Mouse (Mus musculus): ENCODE measurements around the gene Ciao2a.

Ciao2a gene

DNA sequence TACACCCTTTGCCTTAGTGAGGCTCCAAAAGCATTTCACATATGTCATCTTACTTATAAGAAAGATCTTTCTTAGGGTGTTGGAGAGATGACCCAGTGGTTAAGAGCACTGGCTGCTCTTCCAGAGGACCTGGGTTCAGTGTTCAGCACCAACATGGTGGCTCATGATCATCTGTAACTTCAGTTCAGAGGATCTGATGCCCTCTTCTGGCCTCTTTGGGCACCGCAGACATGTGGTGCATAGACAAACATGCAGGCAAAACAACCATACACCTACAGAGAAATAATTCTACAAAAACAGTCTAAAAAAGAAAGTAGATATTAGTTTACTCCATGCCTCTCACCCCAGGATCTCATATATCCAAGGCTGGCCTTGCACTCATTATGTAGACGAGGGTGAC is 33.7 kb downstream of the Ciao2a start:
- no peak for DNase-seq (ENCODE audit: low read depth, low spot score)

DNA sequence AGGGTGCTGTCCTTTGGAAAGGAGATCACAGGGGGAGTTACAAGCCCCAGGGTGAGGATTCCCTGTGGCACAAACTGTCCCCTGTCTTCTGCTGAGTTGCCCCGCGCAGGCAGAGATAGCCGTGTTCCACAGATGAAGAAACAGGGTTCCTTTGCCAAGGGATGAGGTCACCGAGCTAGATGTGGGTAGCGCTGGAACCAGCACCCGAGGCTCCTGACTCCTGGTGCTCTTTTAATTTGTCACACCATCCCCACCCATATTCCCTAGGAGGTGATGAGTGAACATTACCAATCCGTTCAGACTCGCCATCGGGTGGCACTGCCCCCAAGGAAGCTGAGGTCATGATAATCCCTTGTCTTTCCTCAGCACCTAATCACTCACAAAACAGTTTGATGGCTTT is 36.6 kb downstream of the Ciao2a start:
- DNase-seq (ENCODE audit: low read depth, low spot score): peak; percentile 19

DNA sequence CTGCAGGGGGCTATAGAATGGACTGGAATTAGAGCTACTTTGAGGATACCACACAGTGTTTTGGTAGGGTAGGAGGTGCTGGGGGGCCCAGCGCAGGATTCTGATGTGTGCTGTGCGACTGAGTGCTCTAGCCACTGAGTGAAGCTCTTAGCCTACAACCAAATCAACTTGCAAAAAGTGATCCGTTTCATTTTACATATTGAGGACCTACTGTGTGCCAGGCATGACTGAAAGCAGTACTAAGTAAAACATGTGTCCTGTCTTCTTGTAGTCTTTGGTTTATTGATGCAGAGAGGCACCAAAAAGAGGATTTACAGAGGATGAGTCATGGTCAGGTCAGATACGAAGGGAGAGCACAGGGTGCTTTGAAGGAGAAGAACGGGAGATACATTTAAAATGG is 40.8 kb downstream of the Ciao2a start:
- no peak for DNase-seq (ENCODE audit: low read depth, low spot score)

DNA sequence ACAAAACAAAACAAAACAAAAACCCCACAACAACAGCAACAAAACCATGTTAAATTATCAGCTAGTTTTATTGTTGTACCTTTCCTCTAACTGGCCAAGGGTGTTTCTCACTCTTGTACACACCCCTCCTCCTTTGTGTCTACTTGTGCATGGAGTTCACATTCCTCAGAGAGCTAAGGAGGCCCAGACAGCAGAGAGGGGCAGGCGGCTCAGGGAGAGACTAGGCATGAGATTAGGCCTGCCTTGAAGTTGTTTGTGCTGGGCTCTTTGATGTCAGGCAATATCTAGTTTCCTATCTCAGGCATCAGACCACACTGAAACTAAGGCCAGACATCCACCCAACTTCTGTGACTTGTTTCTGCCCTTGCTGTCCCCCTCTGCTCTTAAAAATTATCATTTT is 41.8 kb downstream of the Ciao2a start:
- DNase-seq (ENCODE audit: low read depth, low spot score): no peak

DNA sequence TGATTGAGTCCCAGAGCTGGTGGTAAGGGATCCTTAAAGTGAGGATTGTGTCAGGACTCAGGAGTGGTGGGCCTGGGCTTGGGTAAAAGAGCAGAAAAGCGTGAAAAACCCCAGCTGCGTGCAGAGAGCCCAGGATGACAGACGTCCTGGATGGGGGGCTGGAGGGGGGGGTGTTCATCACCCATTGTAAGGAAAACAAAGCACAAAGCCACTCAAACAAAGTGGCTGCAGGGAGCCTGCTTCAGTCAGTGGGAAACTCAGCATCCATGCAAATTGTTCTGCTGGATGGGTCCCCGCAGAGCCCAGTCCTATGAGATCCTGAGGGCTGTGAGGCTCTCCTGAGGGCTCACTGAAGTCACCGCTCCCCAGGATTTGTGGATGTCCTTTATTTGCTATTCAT is 44.1 kb downstream of the Ciao2a start:
- no peak for DNase-seq (ENCODE audit: low read depth, low spot score)

DNA sequence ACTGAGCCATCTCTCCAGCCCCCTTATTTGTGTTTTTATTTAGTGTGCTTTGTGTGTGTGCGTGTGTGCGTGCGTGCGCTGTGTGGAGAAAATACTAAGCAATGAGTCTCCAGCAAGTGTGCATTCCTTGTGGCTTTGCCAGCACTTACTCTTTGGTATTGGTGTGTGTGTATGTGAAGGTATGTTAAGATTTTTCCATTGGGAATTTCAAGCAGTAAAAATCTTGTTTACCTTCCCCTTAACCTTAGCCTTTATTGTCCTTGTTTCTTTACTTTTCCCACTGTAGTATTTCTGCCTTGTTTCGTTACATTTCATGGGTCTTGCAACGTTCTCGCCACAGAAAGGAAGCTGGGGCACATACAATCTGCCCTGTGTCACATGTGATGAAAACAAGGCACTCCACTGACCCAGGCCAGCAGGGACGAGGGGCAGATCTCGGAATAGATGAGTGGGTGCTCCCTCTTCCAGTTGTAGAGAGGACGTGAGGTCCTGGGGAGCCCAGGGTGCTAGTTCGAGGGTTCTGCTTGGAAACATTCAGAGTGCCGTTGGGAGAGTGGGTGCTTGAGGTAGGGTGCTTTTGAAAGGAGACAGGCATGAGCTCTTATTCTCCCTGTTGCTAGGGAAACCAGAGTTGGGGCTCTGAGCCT is 45.0 kb downstream of the Ciao2a start:
- no peak for DNase-seq (ENCODE audit: low read depth, low spot score)

DNA sequence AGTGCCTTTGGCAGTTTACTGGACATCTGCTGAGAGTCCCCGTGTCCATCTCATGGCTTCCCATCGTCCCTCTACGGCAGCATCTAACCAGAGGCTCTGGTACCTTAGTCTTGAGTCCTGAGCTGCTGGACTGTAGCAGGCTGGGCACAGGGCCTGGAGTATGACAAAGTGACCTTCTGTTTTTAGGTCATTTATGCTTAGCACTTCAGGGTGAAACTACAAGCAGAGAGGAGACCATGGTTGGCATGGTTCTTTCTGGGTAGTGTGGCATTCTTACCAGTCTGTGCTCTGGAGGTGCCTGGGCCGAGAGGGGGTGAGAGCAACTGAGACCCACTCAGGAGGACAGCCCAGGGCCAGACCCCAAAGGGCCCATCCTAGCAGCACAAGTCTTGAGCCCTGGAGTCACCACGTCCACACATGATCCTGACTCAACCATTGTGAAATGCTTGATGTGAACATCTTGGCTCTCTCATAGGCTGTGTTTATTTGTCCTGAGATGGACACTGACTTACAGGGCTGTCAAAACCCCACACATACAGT is 47.0 kb downstream of the Ciao2a start:
- DNase-seq (ENCODE audit: low read depth, low spot score): peak; percentile 14

DNA sequence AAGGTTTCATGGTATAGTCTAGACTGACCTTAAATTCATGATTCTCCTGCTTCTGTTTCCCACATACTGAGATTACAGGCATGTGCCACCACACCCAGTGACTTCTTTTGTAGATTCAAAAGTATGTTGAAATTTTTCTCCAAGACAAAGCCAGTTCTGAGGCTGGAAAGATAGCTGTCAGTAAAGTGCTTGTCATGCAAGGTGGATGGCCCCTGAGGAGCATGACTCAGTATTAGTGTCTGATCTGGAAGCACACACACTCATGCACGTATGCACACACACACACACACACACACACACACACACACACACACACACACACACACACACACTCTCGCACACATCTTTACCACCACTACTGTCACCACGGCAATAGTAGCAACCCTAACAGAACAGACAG is 48.6 kb downstream of the Ciao2a start:
- no peak for DNase-seq (ENCODE audit: low read depth, low spot score)

DNA sequence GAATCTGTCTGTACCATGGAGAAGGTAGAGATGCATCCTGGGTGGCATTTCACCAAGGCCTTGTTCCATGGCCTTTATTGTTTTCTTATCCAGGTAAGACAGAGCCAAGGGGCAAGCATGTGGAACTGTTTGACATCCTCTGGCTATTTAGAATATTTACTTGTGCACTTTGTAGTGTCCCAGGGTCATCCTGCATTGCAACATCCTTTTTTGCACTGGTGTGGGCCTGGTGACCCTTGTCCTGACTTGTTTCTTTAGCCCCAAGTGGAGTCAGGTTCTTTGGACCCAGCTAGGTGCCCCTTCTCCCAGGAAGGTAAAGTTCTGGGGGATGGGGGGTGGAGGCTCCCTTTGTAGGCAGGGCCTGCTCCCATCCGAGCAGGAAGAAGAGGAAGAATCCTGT is 51.6 kb downstream of the Ciao2a start:
- no peak for DNase-seq (ENCODE audit: low read depth, low spot score)

DNA sequence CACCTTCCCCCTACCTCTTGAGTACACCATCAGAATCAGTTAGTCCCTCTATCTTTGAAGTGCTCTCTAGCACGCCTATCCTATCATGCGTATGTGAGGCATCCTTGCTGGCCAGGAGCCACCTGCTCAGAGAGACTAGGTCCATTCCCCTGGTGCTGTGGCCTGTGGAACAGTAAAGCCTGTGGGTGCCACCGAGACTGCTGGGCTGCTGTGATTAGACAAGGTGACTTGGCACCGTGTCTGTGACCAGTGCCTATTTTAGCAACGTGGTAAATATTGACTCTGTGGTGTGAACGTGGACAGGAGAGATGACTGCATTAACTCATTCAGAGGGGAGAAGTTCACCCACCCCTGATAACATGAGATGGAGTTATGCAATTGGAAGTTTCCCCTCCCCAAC is 53.4 kb downstream of the Ciao2a start:
- no peak for DNase-seq (ENCODE audit: low read depth, low spot score)

DNA sequence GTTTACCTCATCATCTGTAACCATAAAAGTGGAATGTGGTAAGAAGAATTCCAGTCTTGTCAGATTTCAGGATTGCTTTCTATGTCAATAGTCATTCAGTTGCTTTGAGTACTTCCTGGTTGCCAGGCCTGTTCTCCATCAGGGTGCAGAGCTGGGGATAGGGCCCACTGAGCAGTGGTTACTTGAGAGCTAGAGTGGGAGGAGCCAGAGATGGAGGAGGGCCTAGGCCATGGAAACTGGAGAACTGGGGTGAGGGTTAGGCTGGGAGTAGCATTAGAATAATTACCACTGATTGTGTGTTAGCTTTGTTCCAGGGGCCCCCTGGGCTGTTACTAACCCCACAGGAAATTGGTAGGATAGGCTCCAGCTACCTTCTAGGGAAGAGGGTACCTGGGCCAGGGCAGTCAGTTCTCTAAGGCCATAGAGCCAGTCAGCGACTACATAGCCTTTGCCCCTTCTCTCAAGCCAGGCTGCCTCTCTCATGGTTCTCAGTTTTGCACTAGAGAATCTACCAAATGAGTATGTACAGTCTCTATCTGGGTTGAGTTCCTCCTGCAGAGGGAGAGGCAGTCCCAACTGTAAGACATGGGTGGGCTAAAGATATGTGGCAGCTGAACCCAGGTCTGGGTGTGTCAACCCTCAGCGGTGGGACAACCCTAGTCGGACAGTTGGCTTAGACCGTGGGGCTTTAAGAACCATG is 54.9 kb downstream of the Ciao2a start:
- peak; percentile 17 for DNase-seq (ENCODE audit: low read depth, low spot score)

DNA sequence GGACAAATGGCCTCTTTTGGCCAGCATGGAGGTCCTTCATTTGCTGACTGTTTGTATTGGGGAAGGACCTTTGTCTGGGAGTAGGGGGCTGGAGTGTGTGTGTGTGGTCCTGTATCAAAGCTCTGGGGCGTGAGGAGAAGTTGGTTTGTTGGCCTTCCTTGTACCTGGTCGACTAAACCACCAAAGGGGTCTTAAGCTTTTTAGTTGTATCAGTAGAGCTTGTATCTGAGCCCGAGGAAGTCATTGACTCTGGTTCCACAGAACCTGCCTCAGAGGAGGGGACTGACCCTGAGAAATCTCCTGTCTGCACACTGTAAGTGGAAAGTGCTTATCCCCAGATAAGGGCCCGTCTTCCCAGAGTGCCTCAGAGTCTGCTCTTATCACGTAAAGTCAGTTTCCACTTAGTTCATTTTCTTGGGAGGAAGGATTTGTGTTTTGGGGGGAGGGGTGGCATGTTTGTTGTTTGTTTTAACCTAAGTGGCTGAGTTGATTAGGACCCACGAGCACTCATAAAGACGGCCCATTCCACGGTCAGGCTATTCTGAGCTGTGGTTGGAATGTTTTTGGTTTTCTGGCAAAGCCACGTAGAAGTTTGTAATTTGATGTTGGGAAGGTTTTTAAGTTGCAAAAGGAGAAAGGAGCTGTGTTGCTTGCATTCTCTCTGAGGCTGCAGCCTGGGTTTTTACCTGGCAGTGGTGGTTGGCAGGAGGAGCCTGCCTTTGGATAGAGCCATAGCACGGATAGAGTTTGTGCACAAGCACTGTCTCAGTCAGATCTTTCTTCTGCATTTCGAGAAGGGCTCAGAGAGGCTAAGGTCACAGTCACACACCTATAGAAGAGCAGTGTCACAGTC is 55.6 kb downstream of the Ciao2a start:
- no peak for DNase-seq (ENCODE audit: low read depth, low spot score)

DNA sequence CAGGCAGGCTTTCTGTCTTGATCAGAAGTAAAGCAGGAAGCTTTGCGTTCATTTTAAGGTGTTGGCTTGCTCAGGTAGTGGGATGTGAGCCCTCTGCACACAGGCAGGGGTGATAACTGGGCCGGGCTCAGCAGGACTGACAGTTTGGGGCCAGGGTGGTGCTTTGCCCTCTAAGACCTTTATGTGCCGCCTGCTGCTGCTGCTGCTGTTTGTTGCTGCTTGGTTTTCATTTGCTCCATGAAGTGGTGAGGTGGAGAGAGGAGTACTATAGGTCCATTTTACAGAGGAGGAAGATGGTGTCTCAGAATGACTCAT is 56.2 kb downstream of the Ciao2a start:
- no peak for DNase-seq (ENCODE audit: low read depth, low spot score)

DNA sequence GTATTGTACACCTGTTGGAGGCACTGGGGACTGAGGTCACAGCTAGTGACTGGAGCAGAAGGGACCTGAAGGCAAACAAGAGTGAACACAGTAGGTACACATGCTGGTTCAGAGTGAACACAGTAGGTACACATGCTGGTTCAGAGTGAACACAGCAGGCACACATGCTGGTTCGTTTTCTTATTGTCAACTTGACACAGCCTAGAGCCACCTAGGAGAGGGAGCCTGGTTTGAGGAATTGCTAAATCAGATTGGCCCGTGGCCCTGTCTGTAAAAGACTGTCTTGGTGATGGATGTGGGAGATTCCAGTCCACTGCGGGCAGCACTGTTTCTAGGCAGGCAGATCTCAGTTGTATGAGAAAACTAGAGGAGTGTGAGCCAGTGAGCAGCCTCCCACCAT is 56.6 kb downstream of the Ciao2a start:
- DNase-seq (ENCODE audit: low read depth, low spot score): no peak

DNA sequence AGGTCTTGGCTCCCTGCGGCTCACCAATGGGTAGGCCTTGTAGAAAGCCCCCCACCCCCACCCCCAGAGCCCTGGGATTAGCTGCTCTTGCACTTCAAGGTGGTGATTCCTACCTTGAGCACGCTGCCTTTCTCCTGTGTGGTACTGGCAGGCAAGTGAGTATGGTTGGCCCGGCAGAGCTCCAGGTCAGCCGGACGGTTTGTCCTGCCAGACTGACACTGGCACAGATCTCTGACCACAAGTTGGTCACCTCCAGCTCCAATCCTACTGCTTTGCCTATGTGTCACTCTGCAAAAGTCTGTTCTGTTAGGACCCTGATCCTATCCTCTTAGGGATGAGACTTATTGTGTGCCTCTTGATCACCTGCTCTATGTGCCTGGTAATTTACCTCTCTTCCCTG is 58.2 kb downstream of the Ciao2a start:
- DNase-seq (ENCODE audit: low read depth, low spot score): no peak

DNA sequence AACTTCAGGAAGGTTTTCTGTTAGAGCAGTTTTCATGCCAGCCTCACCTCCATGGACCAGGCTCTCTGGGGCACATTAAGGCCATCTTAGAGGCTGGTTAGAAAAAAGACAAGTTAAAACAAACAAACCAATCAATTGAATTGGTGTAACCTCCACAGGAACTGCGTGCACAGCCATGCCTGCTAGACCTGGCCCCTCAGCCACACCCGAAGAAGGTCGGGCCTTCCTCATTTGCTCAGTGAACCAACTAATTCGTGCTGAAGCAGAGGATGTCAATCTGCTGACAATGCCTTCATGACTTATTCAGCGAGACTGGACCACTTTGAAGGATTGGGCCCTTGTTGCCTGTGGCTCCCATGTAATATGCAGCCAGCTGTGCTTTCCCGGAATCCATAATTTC is 60.0 kb downstream of the Ciao2a start:
- no peak for DNase-seq (ENCODE audit: low read depth, low spot score)
